In genomic region chr1:172203566-172203965, GRCm38 (mm10) we compare ENCODE assay signal across 9 mouse cellular contexts. TPM values are rescaled to one million over a fixed set of nuclear protein-coding genes. Genes with fewer than 3 reads are reported as not detected.
DNase-seq lines count a peak whose midpoint lies in the region; ATAC-seq and TF ChIP-seq lines count a peak whose summit lies in the region.
"Had no signal": no experiment of that assay in that cellular context is flagged by ENCODE, and none has a peak within 500 bp of the region (broad histone marks: within the 10 kb centered on the region; RNA-seq: fewer than 3 reads in every experiment).

No protein-coding gene starts in this region.

- H3K4me3 ChIP-seq in liver, adult 2 months (ENCODE audit: insufficient read depth, low read depth, low read length): no peak overlapping the region
- peak overlapping the region; percentile 84 for H3K4me3 ChIP-seq in forebrain, embryonic 12.5 days (replicated peaks)
- no peak overlapping the region for H3K4me3 ChIP-seq in intestine, embryonic 16.5 days (ENCODE audit: low read length)
- peak overlapping the region; percentile 78; the same call in 1 of the 2 replicates for H3K4me3 ChIP-seq in midbrain, postnatal 0 days (ENCODE audit: low read depth, low read length)

- TF ChIP-seq POLR2A in liver, adult 2 months (IDR thresholded peaks at IDR 0.05; ENCODE audit: extremely low read depth, insufficient read depth, low read length): no peak

- no peak for DNase-seq in liver, adult 2 months (ENCODE audit: extremely low read depth, low read depth, low spot score)
- DNase-seq in liver: no peak
- DNase-seq in midbrain, postnatal 0 days (ENCODE audit: low spot score): no peak
- DNase-seq in right cerebral cortex, postnatal 10 days (ENCODE audit: low spot score in 2 of 2): no peak
- DNase-seq in right cerebral cortex, adult 18-20 months: no peak
- no peak for DNase-seq in spleen, adult 12 weeks (ENCODE audit: low spot score)

- H3K9me3 ChIP-seq in forebrain, embryonic 12.5 days: no peaks in the 10 kb centered on the region
- no peaks in the 10 kb centered on the region for H3K9me3 ChIP-seq in intestine, embryonic 16.5 days (ENCODE audit: control insufficient read depth, low read length)
- no peaks in the 10 kb centered on the region for H3K9me3 ChIP-seq in midbrain, postnatal 0 days (ENCODE audit: low read length)

- ATAC-seq in forebrain, embryonic 12.5 days (ENCODE audit: low FRiP score): no peak
- no peak for ATAC-seq in intestine, embryonic 16.5 days
- no peak for ATAC-seq in midbrain, postnatal 0 days (ENCODE audit: low FRiP score)

- peaks cover 11% of the 10 kb centered on the region; the same call in 1 of the 2 replicates for H3K4me1 ChIP-seq in liver, adult 2 months (ENCODE audit: control insufficient read depth, insufficient read depth, low read length)
- peaks cover 76% of the 10 kb centered on the region for H3K4me1 ChIP-seq in forebrain, embryonic 12.5 days
- H3K4me1 ChIP-seq in intestine, embryonic 16.5 days (ENCODE audit: control insufficient read depth, insufficient read depth, low read length): peaks cover 53% of the 10 kb centered on the region
- peaks cover 52% of the 10 kb centered on the region for H3K4me1 ChIP-seq in midbrain, postnatal 0 days (ENCODE audit: insufficient read depth, low read length)

- 52% methylated on average over 4 of the region's 4 CpGs for WGBS in liver, adult 2 months
- WGBS in forebrain, embryonic 12.5 days: 1% methylated on average over 4 of the region's 4 CpGs
- 16% methylated on average over 4 of the region's 4 CpGs for WGBS in intestine, embryonic 16.5 days
- 4% methylated on average over 4 of the region's 4 CpGs for WGBS in midbrain, postnatal 0 days

- peaks cover 3% of the 10 kb centered on the region; the same call in 1 of the 2 replicates for H3K36me3 ChIP-seq in liver, adult 2 months (ENCODE audit: control insufficient read depth, insufficient read depth, low read length)
- H3K36me3 ChIP-seq in forebrain, embryonic 12.5 days (replicated peaks): peaks cover 18% of the 10 kb centered on the region
- 0 out of 2 replicates have a peak, but pooled peaks cover 2% of the 10 kb centered on the region for H3K36me3 ChIP-seq in intestine, embryonic 16.5 days (ENCODE audit: control insufficient read depth, insufficient read depth, low read length)
- peaks cover 6% of the 10 kb centered on the region; the same call in 1 of the 2 replicates for H3K36me3 ChIP-seq in midbrain, postnatal 0 days (ENCODE audit: insufficient read depth, low read length)

- H3K27me3 ChIP-seq in liver, adult 2 months (ENCODE audit: control insufficient read depth, insufficient read depth, low read length): no peaks in the 10 kb centered on the region
- no peaks in the 10 kb centered on the region for H3K27me3 ChIP-seq in forebrain, embryonic 12.5 days
- no peaks in the 10 kb centered on the region for H3K27me3 ChIP-seq in intestine, embryonic 16.5 days (replicated peaks; ENCODE audit: control insufficient read depth, insufficient read depth, low read length)
- no peaks in the 10 kb centered on the region for H3K27me3 ChIP-seq in midbrain, postnatal 0 days (ENCODE audit: insufficient read depth, low read length)

- peak overlapping the region; percentile 73 for H3K4me2 ChIP-seq in forebrain, embryonic 12.5 days
- no peak overlapping the region for H3K4me2 ChIP-seq in intestine, embryonic 16.5 days (ENCODE audit: low read depth, low read length)
- H3K4me2 ChIP-seq in midbrain, postnatal 0 days (ENCODE audit: low read depth, low read length, poor library complexity, severe bottlenecking): peak overlapping the region; percentile 90

- H3K79me2 ChIP-seq in liver, adult 2 months (ENCODE audit: control insufficient read depth, insufficient read depth, low read length): no peaks in the 10 kb centered on the region

- H3K9ac ChIP-seq in liver, adult 2 months (ENCODE audit: low read depth, low read length): no peak overlapping the region
- peak overlapping the region; percentile 91 for H3K9ac ChIP-seq in forebrain, embryonic 12.5 days
- H3K9ac ChIP-seq in intestine, embryonic 16.5 days (ENCODE audit: low read depth, low read length): peak overlapping the region; percentile 31
- H3K9ac ChIP-seq in midbrain, postnatal 0 days (replicated peaks; ENCODE audit: low read length, poor library complexity, severe bottlenecking): peak overlapping the region; percentile 50

- TF ChIP-seq CTCF in liver, adult 2 months (IDR thresholded peaks at IDR 0.05; ENCODE audit: low read depth, low read length): no peak
- no peak for TF ChIP-seq CTCF in midbrain, postnatal 0 days (IDR thresholded peaks at IDR 0.05)

- H3K27ac ChIP-seq in liver, adult 2 months (replicated peaks; ENCODE audit: insufficient read depth, low read depth, low read length): peak overlapping the region; percentile 31; the same call in 1 of the 2 replicates
- peak overlapping the region; percentile 99 for H3K27ac ChIP-seq in forebrain, embryonic 12.5 days
- H3K27ac ChIP-seq in intestine, embryonic 16.5 days (ENCODE audit: low read length): peak overlapping the region; percentile 72
- peak overlapping the region; percentile 99 for H3K27ac ChIP-seq in midbrain, postnatal 0 days (ENCODE audit: low read depth, low read length)

RNA-seq across cellular contexts. Expression of gene Pea15a, which starts 3.0 kb away (rescaled TPM):
- total RNA-seq in liver, adult 2 months (2014; rRNA removed): 9.4 and 13.1 TPM in 2 replicates
- polyA plus RNA-seq in liver, adult 2 months (2012; rRNA removed): 8.4 and 10.2 TPM in 2 replicates
- 405 and 443 TPM in 2 replicates for polyA plus RNA-seq in forebrain, embryonic 12.5 days (2016; fragmentation: Nextera tagmentation; extraction: Ambion mirVana)
- polyA plus RNA-seq in intestine, embryonic 16.5 days (2015; fragmentation: Nextera tagmentation; extraction: Ambion mirVana): 80.2 and 81.3 TPM in 2 replicates
- total RNA-seq in midbrain, postnatal 0 days (2014; rRNA removed): 311 and 342 TPM in 2 replicates
- polyA plus RNA-seq in midbrain, postnatal 0 days (2015; fragmentation: Nextera tagmentation; extraction: Ambion mirVana): 501 and 555 TPM in 2 replicates

RNA-seq across cellular contexts. Expression of gene Casq1, which starts 16.1 kb away (rescaled TPM):
- total RNA-seq in liver, adult 2 months (2014; rRNA removed): 0.07 and 0.74 TPM in 2 replicates
- polyA plus RNA-seq in liver, adult 2 months (2012; rRNA removed): 0.16 and 0.21 TPM in 2 replicates
- 1.6 and 2.3 TPM in 2 replicates for polyA plus RNA-seq in forebrain, embryonic 12.5 days (2016; fragmentation: Nextera tagmentation; extraction: Ambion mirVana)
- polyA plus RNA-seq in intestine, embryonic 16.5 days (2015; fragmentation: Nextera tagmentation; extraction: Ambion mirVana): 24.1 and 24.6 TPM in 2 replicates
- 0.99 TPM in 1 of 2 replicates, not detected in the other for total RNA-seq in midbrain, postnatal 0 days (2014; rRNA removed)
- 1.3 and 2.2 TPM in 2 replicates for polyA plus RNA-seq in midbrain, postnatal 0 days (2015; fragmentation: Nextera tagmentation; extraction: Ambion mirVana)
- total RNA-seq: hematopoietic stem cell, adult 5-6 weeks had no signal

RNA-seq across cellular contexts. Expression of gene Atp1a4, which starts 54.6 kb away (rescaled TPM):
- 0.07 and 0.09 TPM in 2 replicates for total RNA-seq in liver, adult 2 months (2014; rRNA removed)
- polyA plus RNA-seq in liver, adult 2 months (2012; rRNA removed): 0.02 TPM in 1 of 2 replicates, not detected in the other
- 0.05 and 0.06 TPM in 2 replicates for polyA plus RNA-seq in forebrain, embryonic 12.5 days (2016; fragmentation: Nextera tagmentation; extraction: Ambion mirVana)
- not detected in 2 replicates for polyA plus RNA-seq in intestine, embryonic 16.5 days (2015; fragmentation: Nextera tagmentation; extraction: Ambion mirVana)
- 0.05 and 0.14 TPM in 2 replicates for total RNA-seq in midbrain, postnatal 0 days (2014; rRNA removed)
- 0.05 TPM in 1 of 2 replicates, not detected in the other for polyA plus RNA-seq in midbrain, postnatal 0 days (2015; fragmentation: Nextera tagmentation; extraction: Ambion mirVana)
- total RNA-seq: hematopoietic stem cell, adult 5-6 weeks had no signal

RNA-seq across cellular contexts. Expression of gene Dcaf8, which starts 55.7 kb away (rescaled TPM):
- total RNA-seq in liver, adult 2 months (2014; rRNA removed): 92.7 and 95.6 TPM in 2 replicates
- 48.5 and 54.1 TPM in 2 replicates for polyA plus RNA-seq in liver, adult 2 months (2012; rRNA removed)
- 139 and 143 TPM in 2 replicates for polyA plus RNA-seq in forebrain, embryonic 12.5 days (2016; fragmentation: Nextera tagmentation; extraction: Ambion mirVana)
- polyA plus RNA-seq in intestine, embryonic 16.5 days (2015; fragmentation: Nextera tagmentation; extraction: Ambion mirVana): 93.2 and 102 TPM in 2 replicates
- 64.6 and 72.8 TPM in 2 replicates for total RNA-seq in midbrain, postnatal 0 days (2014; rRNA removed)
- 66.8 and 67.6 TPM in 2 replicates for polyA plus RNA-seq in midbrain, postnatal 0 days (2015; fragmentation: Nextera tagmentation; extraction: Ambion mirVana)

RNA-seq across cellular contexts. Expression of gene Igsf8, which starts 57.9 kb away (rescaled TPM):
- 3.6 and 9.7 TPM in 2 replicates for total RNA-seq in liver, adult 2 months (2014; rRNA removed)
- 15.3 and 26.3 TPM in 2 replicates for polyA plus RNA-seq in liver, adult 2 months (2012; rRNA removed)
- polyA plus RNA-seq in forebrain, embryonic 12.5 days (2016; fragmentation: Nextera tagmentation; extraction: Ambion mirVana): 122 and 127 TPM in 2 replicates
- polyA plus RNA-seq in intestine, embryonic 16.5 days (2015; fragmentation: Nextera tagmentation; extraction: Ambion mirVana): 43.1 and 45.2 TPM in 2 replicates
- 114 and 115 TPM in 2 replicates for total RNA-seq in midbrain, postnatal 0 days (2014; rRNA removed)
- polyA plus RNA-seq in midbrain, postnatal 0 days (2015; fragmentation: Nextera tagmentation; extraction: Ambion mirVana): 79.6 and 88.8 TPM in 2 replicates

Comparison
In these comparisons a context has a peak if more than half of its experiments do, and no peak if none do; other contexts are left out.
1. H3K27ac ChIP-seq: peak in every context shown above with its lines; median percentile 99 in forebrain, embryonic 12.5 days; 99 in midbrain, postnatal 0 days; 72 in intestine, embryonic 16.5 days; 31 in liver, adult 2 months.
2. H3K4me3 ChIP-seq: peak in forebrain, embryonic 12.5 days (single experiment) and midbrain, postnatal 0 days (single experiment); none in liver, adult 2 months (single experiment) and intestine, embryonic 16.5 days (single experiment).